Mouse (Mus musculus): ENCODE data around the gene Smg9. TPM values are rescaled to one million over a fixed set of nuclear protein-coding genes. Genes with fewer than 3 reads are reported as not detected.

Smg9 gene
- polyA plus RNA-seq, 1 experiment from 2014 or later, result 20.6 TPM

- no peak for ATAC-seq (replicated peaks; ENCODE audit: low FRiP score, low read depth)
- no peaks in the 10 kb centered on the region for H3K4me1 ChIP-seq (replicated peaks; ENCODE audit: insufficient read depth, low read length)
- no peak overlapping the region for H3K27ac ChIP-seq
- 23% methylated on average over 6 of the region's 7 CpGs for WGBS
- no peaks in the 10 kb centered on the region for H3K27me3 ChIP-seq (ENCODE audit: insufficient read depth, low read length)
- peak; percentile 58 for TF ChIP-seq CTCF (IDR thresholded peaks at IDR 0.05; ENCODE audit: low read depth)
- H3K9ac ChIP-seq (ENCODE audit: low read depth, low read length), result no peak overlapping the region
- H3K9me3 ChIP-seq (replicated peaks; ENCODE audit: low read length), result no peaks in the 10 kb centered on the region
- no peak for DNase-seq (ENCODE audit: low spot score)
- H3K4me3 ChIP-seq (replicated peaks; ENCODE audit: low read depth, low read length), result no peak overlapping the region
- H3K36me3 ChIP-seq (ENCODE audit: insufficient read depth, low read length), result no peaks in the 10 kb centered on the region
- no peak overlapping the region for H3K4me2 ChIP-seq (ENCODE audit: low read length)
Measured at GRCm38 (mm10) chr7:24363228-24363627, 36.2 kb upstream of the Smg9 start.

GRCm38 (mm10) chr7:24364827-24365226, 34.6 kb upstream of the Smg9 start:
- peak; percentile 91 for TF ChIP-seq CTCF (IDR thresholded peaks at IDR 0.05; ENCODE audit: low read depth)
- no peaks in the 10 kb centered on the region for H3K36me3 ChIP-seq (ENCODE audit: insufficient read depth, low read length)
- no peaks in the 10 kb centered on the region for H3K27me3 ChIP-seq (ENCODE audit: insufficient read depth, low read length)
- H3K4me3 ChIP-seq (replicated peaks; ENCODE audit: low read depth, low read length), result no peak overlapping the region
- peak; percentile 47; the same call in 1 of the 2 replicates for ATAC-seq (replicated peaks; ENCODE audit: low FRiP score, low read depth)
- H3K4me1 ChIP-seq (replicated peaks; ENCODE audit: insufficient read depth, low read length), result no peaks in the 10 kb centered on the region
- no peaks in the 10 kb centered on the region for H3K9me3 ChIP-seq (replicated peaks; ENCODE audit: low read length)
- WGBS, result 18% methylated on average over 10 of the region's 10 CpGs
- no peak overlapping the region for H3K9ac ChIP-seq (ENCODE audit: low read depth, low read length)
- peak; percentile 87 for DNase-seq (ENCODE audit: low spot score)
- H3K27ac ChIP-seq, result no peak overlapping the region
- no peak overlapping the region for H3K4me2 ChIP-seq (ENCODE audit: low read length)

GRCm38 (mm10) chr7:24365258-24366014, 34.0 kb upstream of the Smg9 start:
- H3K36me3 ChIP-seq (ENCODE audit: insufficient read depth, low read length), result no peaks in the 10 kb centered on the region
- no peak overlapping the region for H3K4me3 ChIP-seq (replicated peaks; ENCODE audit: low read depth, low read length)
- DNase-seq (ENCODE audit: low spot score) (no peak), ATAC-seq (replicated peaks; ENCODE audit: low FRiP score, low read depth) (0 out of 2 replicates have a peak, but pooled peaks have one; percentile 8)
- no peaks in the 10 kb centered on the region for H3K27me3 ChIP-seq (ENCODE audit: insufficient read depth, low read length)
- H3K4me2 ChIP-seq (ENCODE audit: low read length), result no peak overlapping the region
- no peaks in the 10 kb centered on the region for H3K9me3 ChIP-seq (replicated peaks; ENCODE audit: low read length)
- WGBS, result 72% methylated on average over 5 of the region's 5 CpGs
- TF ChIP-seq CTCF (IDR thresholded peaks at IDR 0.05; ENCODE audit: low read depth), result no peak
- no peak overlapping the region for H3K27ac ChIP-seq
- H3K9ac ChIP-seq (ENCODE audit: low read depth, low read length), result no peak overlapping the region
- no peaks in the 10 kb centered on the region for H3K4me1 ChIP-seq (replicated peaks; ENCODE audit: insufficient read depth, low read length)

- no peak overlapping the region for H3K27ac ChIP-seq
- no peaks in the 10 kb centered on the region for H3K9me3 ChIP-seq (replicated peaks; ENCODE audit: low read length)
- no peak overlapping the region for H3K4me2 ChIP-seq (ENCODE audit: low read length)
- H3K9ac ChIP-seq (ENCODE audit: low read depth, low read length), result no peak overlapping the region
- H3K4me3 ChIP-seq (replicated peaks; ENCODE audit: low read depth, low read length), result no peak overlapping the region
- WGBS, result 69% methylated on average over 15 of the region's 15 CpGs
- ATAC-seq (replicated peaks; ENCODE audit: low FRiP score, low read depth) (no peak), DNase-seq (ENCODE audit: low spot score) (no peak)
- TF ChIP-seq CTCF (IDR thresholded peaks at IDR 0.05; ENCODE audit: low read depth), result no peak
- H3K27me3 ChIP-seq (ENCODE audit: insufficient read depth, low read length), result no peaks in the 10 kb centered on the region
- H3K4me1 ChIP-seq (replicated peaks; ENCODE audit: insufficient read depth, low read length), result no peaks in the 10 kb centered on the region
- H3K36me3 ChIP-seq (ENCODE audit: insufficient read depth, low read length), result no peaks in the 10 kb centered on the region
Measured at GRCm38 (mm10) chr7:24366716-24367632, 32.4 kb upstream of the Smg9 start.

- TF ChIP-seq CTCF (IDR thresholded peaks at IDR 0.05; ENCODE audit: low read depth), result no peak
- Histone ChIP-seq H3K27ac (no peak overlapping the region), H3K4me1 (replicated peaks; ENCODE audit: insufficient read depth, low read length) (no peaks in the 10 kb centered on the region), H3K4me2 (ENCODE audit: low read length) (no peak overlapping the region), H3K27me3 (ENCODE audit: insufficient read depth, low read length) (no peaks in the 10 kb centered on the region), H3K36me3 (ENCODE audit: insufficient read depth, low read length) (no peaks in the 10 kb centered on the region), H3K9ac (ENCODE audit: low read depth, low read length) (no peak overlapping the region), H3K9me3 (replicated peaks; ENCODE audit: low read length) (no peaks in the 10 kb centered on the region), H3K4me3 (replicated peaks; ENCODE audit: low read depth, low read length) (no peak overlapping the region)
- ATAC-seq (replicated peaks; ENCODE audit: low FRiP score, low read depth) (no peak), DNase-seq (ENCODE audit: low spot score) (no peak)
- WGBS, result 71% methylated on average over 4 of the region's 4 CpGs
Measured at GRCm38 (mm10) chr7:24368226-24368625, 31.2 kb upstream of the Smg9 start.

- 90% methylated on average over 7 of the region's 7 CpGs for WGBS
- no peak for ATAC-seq (replicated peaks; ENCODE audit: low FRiP score, low read depth)
- DNase-seq (ENCODE audit: low spot score), result no peak
- no peaks in the 10 kb centered on the region for H3K27me3 ChIP-seq (ENCODE audit: insufficient read depth, low read length)
- TF ChIP-seq CTCF (IDR thresholded peaks at IDR 0.05; ENCODE audit: low read depth), result no peak
- no peaks in the 10 kb centered on the region for H3K4me1 ChIP-seq (replicated peaks; ENCODE audit: insufficient read depth, low read length)
- no peak overlapping the region for H3K4me3 ChIP-seq (replicated peaks; ENCODE audit: low read depth, low read length)
- H3K36me3 ChIP-seq (ENCODE audit: insufficient read depth, low read length), result no peaks in the 10 kb centered on the region
- no peaks in the 10 kb centered on the region for H3K9me3 ChIP-seq (replicated peaks; ENCODE audit: low read length)
- H3K9ac ChIP-seq (ENCODE audit: low read depth, low read length), result no peak overlapping the region
- no peak overlapping the region for H3K27ac ChIP-seq
- H3K4me2 ChIP-seq (ENCODE audit: low read length), result no peak overlapping the region
Measured at GRCm38 (mm10) chr7:24368946-24369345, 30.5 kb upstream of the Smg9 start.

Measured in kidney, postnatal 0 days (tissue).